Mouse (Mus musculus): ENCODE results near the gene Padi1.

DNA sequence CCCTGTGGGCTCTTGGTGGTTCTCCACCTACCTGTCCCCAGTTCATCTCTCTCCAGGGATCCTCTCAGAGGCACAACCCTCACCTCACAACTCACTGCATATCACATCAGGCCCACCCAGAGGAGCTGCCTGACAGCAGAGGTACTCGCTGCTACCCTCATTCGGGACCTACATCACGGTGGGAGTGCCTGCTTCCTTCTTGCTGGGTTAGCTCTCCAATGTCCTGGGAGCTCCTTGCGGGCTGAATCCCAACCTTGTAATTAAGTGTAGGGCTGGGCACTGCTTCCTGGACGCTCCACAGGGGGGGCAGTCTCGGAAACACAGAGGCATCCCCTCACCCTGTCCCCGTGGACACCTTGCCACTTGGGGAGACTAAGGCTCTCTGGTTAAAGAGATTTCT lies 25.3 kb upstream of the Padi1 start:
- no peak for TF ChIP-seq MAX (IDR thresholded peaks at IDR 0.05)
- TF ChIP-seq CTCF (IDR thresholded peaks at IDR 0.05; ENCODE audit: control insufficient read depth, insufficient read depth, insufficient read length), result no peak
- TF ChIP-seq MYOD1 (IDR thresholded peaks at IDR 0.05; ENCODE audit: control insufficient read depth, insufficient read length, low read depth), result no peak
- TF ChIP-seq MYOG (IDR thresholded peaks at IDR 0.05; ENCODE audit: control insufficient read depth, extremely low read depth, insufficient read length), result no peak
- no peak for TF ChIP-seq USF1 (IDR thresholded peaks at IDR 0.05; ENCODE audit: low read depth)
- TF ChIP-seq FOSL1 (IDR thresholded peaks at IDR 0.05; ENCODE audit: insufficient read depth, low read length, poor library complexity, severe bottlenecking), result no peak

Data from C2C12 (cell line).